Mouse (Mus musculus) neural tube, embryonic 13.5 days (tissue): Measurements from ENCODE around the gene Gse1. TPM values are rescaled to one million over a fixed set of nuclear protein-coding genes. Genes with fewer than 3 reads are reported as not detected.
A peak's percentile ranks its signal among the peaks of the same experiment; 100 is the strongest.

Experiments
- ATAC-seq: fragments of 200-750 bp; cut with Nextera tagmentation; 2 replicates; pipeline ENCODE4 v1.8.0; 2017; ENCODE audit warnings: low read depth, mild to moderate bottlenecking, moderate TSS enrichment, moderate library complexity
- H3K27ac ChIP-seq: fragments of 300-500 bp; sonication (generic); replicated peaks from 2 replicates; pipeline ENCODE4 v1.5.1; 2015; ENCODE audit warnings: moderate library complexity, mild to moderate bottlenecking, inconsistent platforms
- H3K27me3 ChIP-seq: fragments of 300-500 bp; sonication (generic); 2 replicates; pipeline ENCODE4 v1.6.1; 2015; ENCODE audit warnings: mild to moderate bottlenecking, inconsistent platforms
- H3K36me3 ChIP-seq: fragments of 300-500 bp; sonication (generic); 2 replicates; pipeline ENCODE4 v1.6.1; 2015; ENCODE audit warnings: mild to moderate bottlenecking, inconsistent platforms
- H3K4me1 ChIP-seq: fragments of 300-500 bp; sonication (generic); replicated peaks from 2 replicates; pipeline ENCODE4 v1.6.1; 2015; ENCODE audit warnings: inconsistent platforms
- H3K4me2 ChIP-seq: fragments of 300-500 bp; sonication (generic); 2 replicates; pipeline ENCODE4 v1.6.1; 2015; ENCODE audit warnings: inconsistent platforms, mild to moderate bottlenecking, moderate library complexity
- H3K4me3 ChIP-seq: fragments of 300-500 bp; sonication (generic); 2 replicates; pipeline ENCODE4 v1.5.1; 2015; ENCODE audit warnings: mild to moderate bottlenecking, inconsistent platforms
- H3K9ac ChIP-seq: fragments of 300-500 bp; sonication (generic); 2 replicates; pipeline ENCODE4 v1.6.1; 2015; ENCODE audit warnings: moderate library complexity, mild to moderate bottlenecking, inconsistent platforms
- H3K9me3 ChIP-seq: fragments of 300-500 bp; sonication (generic); 2 replicates; pipeline ENCODE4 v1.6.1; 2016; ENCODE audit warnings: inconsistent platforms
- WGBS: fragments of 180-500 bp; shearing (Covaris S2); methylation state at CpG from one replicate; pipeline ENCODE4 v1.1.7; 2015; 5-methylcytosine and 5-hydroxymethylcytosine counted together
- polyA plus RNA-seq: library from polyadenylated mRNA; unstranded; fragments of >200 nt; fragmentation: Nextera tagmentation; extraction: Ambion mirVana; gene quantifications from 2 replicates; pipeline ENCODE4 v1.2.1, GENCODE M21; 2015

Gene Gse1
- polyA plus RNA-seq, 1 experiment from 2014 or later = 17.1 TPM

DNA sequence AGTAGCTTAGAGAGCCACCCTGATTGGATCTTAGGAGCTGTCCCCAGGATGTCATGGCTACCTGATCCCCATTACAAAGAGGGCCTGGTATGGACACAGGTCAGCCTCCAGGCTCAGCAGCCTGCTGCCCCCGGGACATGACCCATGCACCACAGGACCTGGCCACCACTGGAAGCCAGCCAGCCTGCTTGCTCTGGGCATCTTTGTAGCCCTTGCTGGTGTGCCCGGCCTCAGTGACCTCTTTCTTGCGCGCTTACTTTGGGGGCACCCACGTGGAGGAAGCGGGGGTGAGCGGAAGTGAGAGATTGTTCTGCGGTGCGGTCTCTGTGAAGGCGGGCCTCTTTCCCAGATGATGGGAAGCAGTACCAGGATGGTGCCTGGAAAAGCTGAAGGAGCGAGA lies 324.3 kb downstream of the Gse1 start:
- no peak for ATAC-seq
- Histone ChIP-seq H3K27me3 (no peaks in the 10 kb centered on the region), H3K4me2 (no peak overlapping the region), H3K36me3 (peaks cover 4% of the 10 kb centered on the region; the same call in 1 of the 2 replicates), H3K4me3 (no peak overlapping the region), H3K9ac (peak overlapping the region; percentile 49; the same call in 1 of the 2 replicates), H3K4me1 (peaks cover 100% of the 10 kb centered on the region), H3K27ac (0 out of 2 replicates have a peak overlapping the region, but pooled peaks have one; percentile 92), H3K9me3 (no peaks in the 10 kb centered on the region)
- 91% methylated on average over 11 of the region's 11 CpGs for WGBS

DNA sequence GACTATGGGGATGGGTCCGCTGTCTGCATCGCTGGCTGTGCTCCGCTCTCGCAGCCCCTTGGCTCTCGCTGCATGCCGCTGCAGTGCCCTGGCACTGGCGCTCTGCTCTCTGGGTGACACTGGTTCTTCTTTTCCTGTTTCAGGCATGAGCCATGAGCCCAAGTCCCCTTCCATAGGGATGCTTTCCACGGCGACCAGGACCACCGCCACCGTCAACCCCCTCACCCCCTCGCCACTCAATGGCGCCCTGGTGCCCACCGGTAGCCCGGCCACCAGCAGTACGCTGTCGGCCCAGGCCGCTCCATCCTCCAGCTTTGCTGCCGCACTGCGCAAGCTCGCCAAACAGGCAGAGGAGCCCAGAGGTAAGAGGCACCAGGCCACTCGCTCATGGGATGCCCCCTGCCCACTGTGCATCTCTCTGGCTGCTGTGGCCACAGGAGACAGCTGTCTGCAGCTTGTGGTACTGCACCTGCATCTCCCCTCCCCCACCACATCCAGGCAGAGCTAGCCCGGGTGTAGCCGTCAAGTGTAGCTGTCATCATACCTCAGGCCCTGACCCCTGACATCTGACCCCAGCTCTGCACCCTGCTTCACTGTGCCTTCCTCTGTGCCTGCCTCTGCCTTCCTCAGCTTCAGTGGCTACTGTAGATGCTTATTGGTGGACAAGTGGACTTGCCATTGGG lies 325.3 kb downstream of the Gse1 start:
- 80% methylated on average over 24 of the region's 24 CpGs for WGBS
- H3K9me3 ChIP-seq = no peaks in the 10 kb centered on the region
- peaks cover 100% of the 10 kb centered on the region for H3K4me1 ChIP-seq
- H3K36me3 ChIP-seq = peaks cover 4% of the 10 kb centered on the region; the same call in 1 of the 2 replicates
- H3K27me3 ChIP-seq = no peaks in the 10 kb centered on the region
- H3K27ac ChIP-seq = peak overlapping the region; percentile 42; the same call in 1 of the 2 replicates
- ATAC-seq = no peak
- H3K9ac ChIP-seq = 0 out of 2 replicates have a peak overlapping the region, but pooled peaks have one; percentile 22
- no peak overlapping the region for H3K4me2 ChIP-seq
- no peak overlapping the region for H3K4me3 ChIP-seq

DNA sequence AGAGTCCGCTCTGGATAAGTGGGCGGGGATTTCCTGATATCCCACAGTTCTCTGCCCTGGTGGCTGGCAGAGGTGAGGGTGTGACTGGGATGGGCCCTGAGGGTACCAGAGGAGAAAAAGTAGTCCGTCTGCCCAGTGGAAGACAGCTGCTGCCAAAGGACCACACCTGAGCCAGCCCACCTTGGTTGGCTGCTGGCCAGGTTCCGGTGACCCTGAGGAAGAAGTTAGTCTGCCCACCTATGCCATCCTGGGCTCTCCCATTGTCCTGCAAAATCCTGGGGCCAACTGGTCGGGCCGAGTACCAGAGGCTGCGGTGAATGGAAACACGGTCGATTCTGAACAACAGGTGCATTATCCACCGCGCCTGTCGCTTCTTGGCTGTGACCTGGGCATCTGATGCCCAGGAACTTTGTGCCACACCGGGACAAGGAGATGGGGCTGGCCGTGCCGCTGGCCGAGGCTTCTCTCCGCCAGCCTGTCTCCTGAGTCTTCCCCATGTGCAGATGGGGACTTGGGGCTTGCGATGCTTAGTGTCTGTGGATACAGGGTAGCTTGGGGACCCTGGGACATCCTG lies 326.3 kb downstream of the Gse1 start:
- peaks cover 100% of the 10 kb centered on the region for H3K4me1 ChIP-seq
- no peaks in the 10 kb centered on the region for H3K27me3 ChIP-seq
- no peak for ATAC-seq
- H3K27ac ChIP-seq = no peak overlapping the region
- H3K9ac ChIP-seq = no peak overlapping the region
- whole genome bisulfite sequencing = 89% methylated on average over 18 of the region's 18 CpGs
- no peak overlapping the region for H3K4me2 ChIP-seq
- H3K36me3 ChIP-seq = peaks cover 8% of the 10 kb centered on the region; the same call in 1 of the 2 replicates
- no peak overlapping the region for H3K4me3 ChIP-seq
- H3K9me3 ChIP-seq = no peaks in the 10 kb centered on the region

DNA sequence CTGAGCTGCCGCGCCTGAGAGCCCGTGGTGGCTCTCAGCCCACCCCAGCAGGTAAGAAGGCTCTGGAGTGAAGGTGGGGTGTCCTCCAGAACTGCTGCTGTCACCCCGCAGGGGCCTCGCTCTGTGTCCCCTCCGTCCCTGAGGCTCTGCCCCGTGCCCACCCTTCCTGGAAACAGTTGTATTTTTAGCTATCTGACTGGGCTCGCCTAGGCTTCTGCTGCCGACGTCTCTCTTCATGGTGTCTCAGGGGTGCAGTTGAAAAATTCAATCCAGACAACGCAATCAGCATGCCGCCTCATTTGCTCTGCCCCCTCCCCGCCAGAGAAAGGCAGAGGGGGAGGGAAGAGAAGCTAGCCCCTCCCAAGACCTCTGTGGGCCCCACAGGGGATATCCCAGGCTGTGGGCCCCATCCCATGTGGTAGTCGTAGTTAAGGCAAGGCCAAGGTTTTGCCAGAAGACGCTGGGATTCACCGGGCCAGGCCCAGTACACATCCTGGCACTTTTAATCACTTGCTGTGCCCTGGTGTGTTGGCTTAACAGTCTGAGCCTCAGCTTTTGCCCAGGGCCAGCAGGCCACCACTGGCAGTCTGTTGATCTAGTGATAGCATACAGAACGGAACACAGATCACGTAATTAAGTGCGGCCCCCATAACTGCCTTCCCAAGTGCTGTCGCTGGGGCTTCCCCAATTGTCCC lies 328.1 kb downstream of the Gse1 start:
- no peaks in the 10 kb centered on the region for H3K9me3 ChIP-seq
- no peaks in the 10 kb centered on the region for H3K27me3 ChIP-seq
- ATAC-seq = no peak
- H3K36me3 ChIP-seq = peaks cover 8% of the 10 kb centered on the region; the same call in 1 of the 2 replicates
- H3K9ac ChIP-seq = peak overlapping the region; percentile 55
- H3K27ac ChIP-seq = peak overlapping the region; percentile 88
- peaks cover 100% of the 10 kb centered on the region for H3K4me1 ChIP-seq
- WGBS = 44% methylated on average over 20 of the region's 20 CpGs
- H3K4me3 ChIP-seq = no peak overlapping the region
- H3K4me2 ChIP-seq = peak overlapping the region; percentile 28

DNA sequence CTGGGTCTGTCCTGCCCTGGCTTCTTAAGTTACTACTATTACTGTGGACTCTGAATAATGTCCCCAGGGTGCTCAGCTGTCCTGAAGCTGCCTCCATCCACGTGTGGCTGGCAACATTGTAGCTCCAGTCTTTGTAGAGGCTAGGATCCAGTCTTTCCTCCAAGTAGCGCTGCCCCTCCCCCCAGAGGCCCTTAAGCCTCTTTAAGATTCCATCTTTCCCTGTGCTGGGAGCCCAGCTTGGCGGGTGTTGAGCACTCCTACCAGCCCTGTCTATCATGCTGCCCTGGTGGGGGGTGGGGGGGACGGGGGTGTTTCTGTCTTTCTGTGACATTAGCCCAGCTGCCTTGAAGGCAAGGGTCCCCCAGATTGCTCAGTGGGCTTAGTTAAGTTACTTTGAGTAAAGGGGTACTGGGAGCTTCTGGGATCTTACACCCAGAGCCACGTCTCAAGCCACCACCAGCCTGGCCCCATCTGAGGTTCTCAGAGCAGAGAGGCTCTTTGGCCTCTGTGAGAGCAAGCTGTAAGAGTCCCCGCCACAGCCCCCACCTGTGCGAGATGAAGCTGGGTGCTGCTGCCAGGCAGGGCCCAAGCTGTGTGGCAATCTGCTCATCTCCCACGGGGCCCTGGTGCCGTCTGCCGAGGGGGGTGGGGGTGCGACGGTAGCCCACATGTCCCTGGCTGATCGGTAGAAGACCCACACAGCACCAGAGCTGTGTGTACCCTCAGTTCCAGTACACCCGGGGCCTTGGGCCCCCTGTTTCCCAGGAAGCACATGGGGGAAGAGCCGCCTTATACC lies 329.1 kb downstream of the Gse1 start:
- Histone ChIP-seq H3K4me3 (no peak overlapping the region), H3K4me2 (0 out of 2 replicates have a peak overlapping the region, but pooled peaks have one; percentile 28), H3K36me3 (peaks cover 8% of the 10 kb centered on the region; the same call in 1 of the 2 replicates), H3K27ac (peak overlapping the region; percentile 88), H3K27me3 (no peaks in the 10 kb centered on the region), H3K9me3 (no peaks in the 10 kb centered on the region), H3K4me1 (peaks cover 100% of the 10 kb centered on the region), H3K9ac (peak overlapping the region; percentile 36)
- WGBS = 50% methylated on average over 15 of the region's 15 CpGs
- ATAC-seq = no peak

DNA sequence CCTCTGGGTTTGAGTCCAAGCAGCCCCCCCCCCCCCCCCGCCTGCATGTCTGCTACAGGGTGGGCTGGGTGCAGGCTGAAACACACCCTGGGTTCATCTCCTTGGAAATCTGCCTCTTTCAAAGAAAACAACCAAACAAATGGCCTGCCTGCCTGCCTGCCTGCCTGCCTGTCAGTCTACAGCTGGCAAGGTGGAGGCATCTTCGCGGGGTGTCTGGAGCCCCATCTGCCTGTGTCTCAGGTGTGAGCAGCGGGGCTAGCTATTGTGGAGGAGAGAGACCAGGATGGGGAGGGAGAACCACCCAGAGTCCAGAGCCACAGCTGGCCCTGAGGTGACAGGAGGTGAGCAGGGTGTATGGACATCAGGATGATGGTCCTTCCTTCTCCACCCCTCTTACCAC lies 329.9 kb downstream of the Gse1 start:
- no peaks in the 10 kb centered on the region for H3K9me3 ChIP-seq
- H3K9ac ChIP-seq = no peak overlapping the region; the same call in 1 of the 2 replicates
- no peak for ATAC-seq
- peaks cover 100% of the 10 kb centered on the region for H3K4me1 ChIP-seq
- peaks cover 8% of the 10 kb centered on the region; the same call in 1 of the 2 replicates for H3K36me3 ChIP-seq
- peak overlapping the region; percentile 23; the same call in 1 of the 2 replicates for H3K27ac ChIP-seq
- WGBS = 58% methylated on average over 4 of the region's 4 CpGs
- H3K27me3 ChIP-seq = no peaks in the 10 kb centered on the region
- H3K4me3 ChIP-seq = no peak overlapping the region
- H3K4me2 ChIP-seq = no peak overlapping the region

DNA sequence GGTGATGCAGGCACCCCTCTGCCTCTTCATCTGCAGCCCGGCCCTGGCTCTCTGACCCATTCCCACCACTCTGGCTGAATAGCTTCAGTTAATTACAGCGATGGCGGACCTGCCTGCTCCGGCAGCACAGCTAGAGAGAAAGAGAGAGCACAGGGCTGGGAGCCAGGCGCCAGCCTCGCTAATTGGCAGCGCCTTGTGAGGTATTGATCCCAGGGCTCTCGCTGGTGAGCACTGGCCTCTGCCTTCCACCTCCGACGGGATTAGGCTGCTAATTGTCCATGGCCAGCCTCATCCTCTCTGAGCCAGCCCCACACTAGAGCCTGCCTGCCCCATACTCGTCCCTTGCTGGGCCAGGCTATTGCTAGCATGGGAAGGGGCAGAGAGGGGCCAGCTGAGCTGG lies 331.4 kb downstream of the Gse1 start:
- peak overlapping the region; percentile 53 for H3K9ac ChIP-seq
- H3K9me3 ChIP-seq = no peaks in the 10 kb centered on the region
- H3K36me3 ChIP-seq = peaks cover 5% of the 10 kb centered on the region; the same call in 1 of the 2 replicates
- H3K4me2 ChIP-seq = 0 out of 2 replicates have a peak overlapping the region, but pooled peaks have one; percentile 21
- H3K27me3 ChIP-seq = no peaks in the 10 kb centered on the region
- H3K4me1 ChIP-seq = peaks cover 100% of the 10 kb centered on the region
- H3K4me3 ChIP-seq = no peak overlapping the region
- no peak for ATAC-seq
- peak overlapping the region; percentile 86 for H3K27ac ChIP-seq
- WGBS = 10% methylated on average over 11 of the region's 11 CpGs

DNA sequence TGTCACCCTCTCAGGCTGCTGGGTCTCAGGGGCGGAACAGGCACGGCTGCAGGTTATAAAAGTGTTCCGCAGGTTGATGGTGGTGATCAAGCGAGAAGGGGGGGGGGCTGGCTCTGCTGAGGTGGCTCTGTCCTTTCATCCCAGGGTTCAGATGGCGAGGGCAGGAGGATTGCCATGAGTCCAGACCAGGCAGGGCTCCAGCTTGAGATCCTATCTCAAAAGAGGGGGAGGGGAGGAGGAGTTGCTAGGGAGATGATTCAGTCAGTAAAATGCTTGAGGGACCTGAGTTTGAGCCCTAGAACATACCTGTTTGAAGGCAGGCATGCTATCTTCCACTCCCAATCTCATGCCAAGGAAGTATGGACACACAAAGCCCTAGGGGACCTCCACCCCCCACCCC lies 332.3 kb downstream of the Gse1 start:
- ATAC-seq = no peak
- no peak overlapping the region for H3K4me2 ChIP-seq
- H3K36me3 ChIP-seq = peaks cover 5% of the 10 kb centered on the region; the same call in 1 of the 2 replicates
- peak overlapping the region; percentile 53; the same call in 1 of the 2 replicates for H3K9ac ChIP-seq
- H3K4me3 ChIP-seq = no peak overlapping the region
- no peaks in the 10 kb centered on the region for H3K27me3 ChIP-seq
- no peaks in the 10 kb centered on the region for H3K9me3 ChIP-seq
- WGBS = 61% methylated on average over 5 of the region's 5 CpGs
- H3K4me1 ChIP-seq = peaks cover 100% of the 10 kb centered on the region
- H3K27ac ChIP-seq = peak overlapping the region; percentile 86

DNA sequence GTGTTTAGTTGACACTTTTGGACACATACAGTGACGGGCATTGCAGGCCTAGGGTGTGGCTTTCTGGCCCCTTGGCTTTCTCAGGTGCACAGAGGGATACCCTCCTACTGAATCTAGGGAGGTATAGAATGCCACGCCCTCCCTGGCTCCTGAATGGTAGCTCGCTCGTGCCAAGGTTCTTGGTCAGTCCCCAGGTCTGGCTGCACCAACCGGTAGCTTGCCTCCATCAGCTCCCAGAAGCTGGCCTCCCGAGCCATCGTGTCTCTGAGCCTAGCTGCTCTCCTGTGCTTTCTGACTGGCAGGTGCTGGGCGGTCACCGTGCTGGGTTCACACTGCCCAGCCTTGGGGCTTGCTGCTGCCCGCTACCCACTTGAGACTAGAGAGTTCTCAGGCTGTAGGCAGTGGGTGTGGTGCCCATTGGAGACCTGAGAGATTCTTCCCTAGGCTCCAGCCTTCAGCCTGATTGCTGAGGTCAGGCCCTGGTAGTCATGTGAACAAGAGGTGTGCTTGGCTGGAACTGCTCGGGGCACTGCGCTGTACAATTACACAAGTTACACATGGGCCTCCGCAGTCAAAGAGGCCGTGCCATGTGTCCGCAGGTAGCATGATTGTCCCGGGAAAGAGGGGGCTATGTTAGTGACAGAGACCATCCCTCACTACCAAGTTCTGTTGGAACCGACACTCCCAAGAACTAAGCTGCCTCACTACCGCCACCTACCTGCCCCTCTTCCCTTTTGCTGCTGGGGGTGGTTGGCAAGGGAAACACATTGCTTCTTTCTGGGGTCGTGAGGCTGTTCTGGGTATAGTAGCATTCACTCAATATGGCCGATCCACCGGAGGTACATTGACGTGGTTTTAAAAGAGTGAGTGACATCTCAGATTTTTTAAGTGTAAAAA lies 333.5 kb downstream of the Gse1 start:
- Histone ChIP-seq H3K4me3 (no peak overlapping the region), H3K27me3 (no peaks in the 10 kb centered on the region), H3K4me2 (no peak overlapping the region), H3K36me3 (peaks cover 9% of the 10 kb centered on the region), H3K4me1 (peaks cover 100% of the 10 kb centered on the region), H3K9ac (no peak overlapping the region), H3K27ac (peak overlapping the region; percentile 89), H3K9me3 (no peaks in the 10 kb centered on the region)
- ATAC-seq = no peak
- WGBS = 85% methylated on average over 22 of the region's 22 CpGs

DNA sequence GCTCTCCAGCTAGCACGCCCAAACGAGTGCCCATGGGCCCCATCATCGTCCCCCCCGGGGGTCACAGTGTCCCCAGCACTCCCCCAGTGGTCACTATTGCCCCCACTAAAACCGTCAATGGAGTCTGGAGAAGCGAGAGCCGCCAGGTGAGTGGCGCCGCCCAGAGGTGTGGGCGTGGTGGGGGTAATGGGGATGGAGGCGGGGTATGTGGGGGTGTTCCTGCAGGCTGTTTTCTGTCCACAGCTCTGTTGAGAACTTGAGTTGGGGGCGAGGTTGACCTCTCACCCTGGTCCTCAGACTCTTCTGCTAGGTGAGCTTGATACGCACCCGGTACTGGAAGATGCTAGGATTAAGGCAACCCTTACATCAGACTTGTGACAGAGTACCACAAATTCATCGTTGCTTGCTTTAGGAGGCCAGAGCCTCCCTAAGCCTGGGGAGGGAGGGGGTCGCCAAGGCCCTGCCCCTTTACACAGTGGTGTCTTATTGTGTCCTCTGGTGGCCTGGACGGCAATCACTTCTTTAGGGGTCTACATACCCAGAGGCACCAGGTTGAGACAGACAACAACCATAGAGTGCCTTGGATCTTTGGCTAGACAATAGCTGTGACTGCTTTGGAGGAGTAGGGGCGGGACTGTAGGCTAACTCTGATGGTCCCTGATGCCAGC lies 334.6 kb downstream of the Gse1 start:
- no peak overlapping the region for H3K4me3 ChIP-seq
- H3K9me3 ChIP-seq = no peaks in the 10 kb centered on the region
- peaks cover 99% of the 10 kb centered on the region for H3K4me1 ChIP-seq
- H3K36me3 ChIP-seq = peaks cover 20% of the 10 kb centered on the region
- no peaks in the 10 kb centered on the region for H3K27me3 ChIP-seq
- H3K27ac ChIP-seq = peak overlapping the region; percentile 89
- 79% methylated on average over 18 of the region's 18 CpGs for WGBS
- no peak for ATAC-seq
- peak overlapping the region; percentile 22; the same call in 1 of the 2 replicates for H3K9ac ChIP-seq
- peak overlapping the region; percentile 15; the same call in 1 of the 2 replicates for H3K4me2 ChIP-seq
